Mouse (Mus musculus) hindbrain, embryonic 12.5 days (tissue): ENCODE data around the gene Uba5. TPM values are rescaled to one million over a fixed set of nuclear protein-coding genes. Genes with fewer than 3 reads are reported as not detected.

Experiments used
- ATAC-seq: fragments of 200-750 bp; cut with Nextera tagmentation; 2 replicates; pipeline ENCODE4 v1.8.0; 2017; ENCODE audit warnings: moderate TSS enrichment; ENCODE audit not compliant: low FRiP score
- H3K27ac ChIP-seq: fragments of 300-500 bp; sonication (generic); 2 replicates; pipeline ENCODE4 v1.5.1; 2016; ENCODE audit warnings: mild to moderate bottlenecking
- H3K27me3 ChIP-seq: fragments of 300-500 bp; sonication (generic); 2 replicates; pipeline ENCODE4 v1.6.1; 2016; ENCODE audit warnings: mild to moderate bottlenecking
- H3K36me3 ChIP-seq: fragments of 300-500 bp; sonication (generic); 2 replicates; pipeline ENCODE4 v1.6.1; 2016; ENCODE audit warnings: mild to moderate bottlenecking
- H3K4me1 ChIP-seq: fragments of 300-500 bp; sonication (generic); 2 replicates; pipeline ENCODE4 v1.6.1; 2016
- H3K4me2 ChIP-seq: fragments of 300-500 bp; sonication (generic); replicated peaks from 2 replicates; pipeline ENCODE4 v1.6.1; 2016; ENCODE audit warnings: mild to moderate bottlenecking
- H3K4me3 ChIP-seq: fragments of 300-500 bp; sonication (generic); 2 replicates; pipeline ENCODE4 v1.5.1; 2016; ENCODE audit warnings: mild to moderate bottlenecking
- H3K9ac ChIP-seq: fragments of 300-500 bp; sonication (generic); 2 replicates; pipeline ENCODE4 v1.6.1; 2016; ENCODE audit warnings: mild to moderate bottlenecking, moderate library complexity
- H3K9me3 ChIP-seq: fragments of 300-500 bp; sonication (generic); replicated peaks from 2 replicates; pipeline ENCODE4 v1.6.1; 2016; ENCODE audit warnings: mild to moderate bottlenecking
- WGBS: fragments of 180-500 bp; shearing (Covaris S2); methylation state at CpG from one replicate; pipeline ENCODE4 v1.1.7; 2016; 5-methylcytosine and 5-hydroxymethylcytosine counted together
- polyA plus RNA-seq: library from polyadenylated mRNA; unstranded; fragments of >200 nt; fragmentation: Nextera tagmentation; extraction: Ambion mirVana; gene quantifications from 2 replicates; pipeline ENCODE4 v1.2.1, GENCODE M21; 2016

Gene Uba5
- 69.2 and 72.4 TPM in 2 replicates for polyA plus RNA-seq

- Histone ChIP-seq H3K4me1 (peaks cover 20% of the 10 kb centered on the region), H3K4me3 (peak within 1 kb of the TSS; percentile 99), H3K27me3 (no peaks in the 10 kb centered on the region), H3K36me3 (peaks cover 26% of the 10 kb centered on the region), H3K9me3 (no peaks in the 10 kb centered on the region), H3K9ac (peak within 1 kb of the TSS; percentile 94), H3K27ac (peak within 1 kb of the TSS; percentile 55), H3K4me2 (peak within 1 kb of the TSS; percentile 85)
- 1% methylated on average over 59 of the region's 59 CpGs for WGBS
- peak; percentile 85 for ATAC-seq
Measured at GRCm38 (mm10) chr9:104062430-104063243, at the start of gene Uba5. Gene Uba5, minus strand, starts transcription at chr9:104063134.

GRCm38 (mm10) chr9:104109151-104109550, 46.2 kb upstream of the Uba5 start:
- Histone ChIP-seq H3K9me3 (no peaks in the 10 kb centered on the region), H3K4me3 (no peak overlapping the region), H3K4me1 (no peaks in the 10 kb centered on the region), H3K27ac (no peak overlapping the region), H3K27me3 (no peaks in the 10 kb centered on the region), H3K9ac (no peak overlapping the region), H3K4me2 (no peak overlapping the region), H3K36me3 (no peaks in the 10 kb centered on the region)
- WGBS, result 96% methylated on average over 5 of the region's 5 CpGs
- no peak for ATAC-seq

- Histone ChIP-seq H3K9me3 (no peaks in the 10 kb centered on the region), H3K36me3 (no peaks in the 10 kb centered on the region), H3K9ac (no peak overlapping the region), H3K4me2 (no peak overlapping the region), H3K4me3 (no peak overlapping the region), H3K27ac (no peak overlapping the region), H3K27me3 (no peaks in the 10 kb centered on the region), H3K4me1 (no peaks in the 10 kb centered on the region)
- ATAC-seq, result no peak
- WGBS, result 71% methylated on average over 2 of the region's 2 CpGs
Measured at GRCm38 (mm10) chr9:104108571-104109143, 45.7 kb upstream of the Uba5 start.

GRCm38 (mm10) chr9:104107482-104107881, 44.5 kb upstream of the Uba5 start:
- WGBS, result 78% methylated on average over 6 of the region's 6 CpGs
- Histone ChIP-seq H3K9me3 (no peaks in the 10 kb centered on the region), H3K4me2 (no peak overlapping the region), H3K36me3 (no peaks in the 10 kb centered on the region), H3K9ac (no peak overlapping the region), H3K27me3 (no peaks in the 10 kb centered on the region), H3K4me3 (no peak overlapping the region), H3K27ac (no peak overlapping the region), H3K4me1 (no peaks in the 10 kb centered on the region)
- ATAC-seq, result no peak

GRCm38 (mm10) chr9:104106930-104107329, 44.0 kb upstream of the Uba5 start:
- no peak for ATAC-seq
- Histone ChIP-seq H3K4me2 (no peak overlapping the region), H3K27ac (no peak overlapping the region), H3K9me3 (no peaks in the 10 kb centered on the region), H3K27me3 (no peaks in the 10 kb centered on the region), H3K4me3 (no peak overlapping the region), H3K9ac (no peak overlapping the region), H3K4me1 (no peaks in the 10 kb centered on the region), H3K36me3 (no peaks in the 10 kb centered on the region)
- WGBS, result 81% methylated on average over 9 of the region's 9 CpGs

- H3K9ac ChIP-seq, result no peak overlapping the region
- no peaks in the 10 kb centered on the region for H3K27me3 ChIP-seq
- H3K9me3 ChIP-seq, result no peaks in the 10 kb centered on the region
- H3K4me1 ChIP-seq, result no peaks in the 10 kb centered on the region
- WGBS, result 86% methylated on average over 2 of the region's 2 CpGs
- H3K4me2 ChIP-seq, result no peak overlapping the region
- no peak overlapping the region for H3K27ac ChIP-seq
- no peak for ATAC-seq
- no peaks in the 10 kb centered on the region for H3K36me3 ChIP-seq
- no peak overlapping the region for H3K4me3 ChIP-seq
Measured at GRCm38 (mm10) chr9:104104986-104105385, 42.1 kb upstream of the Uba5 start.

GRCm38 (mm10) chr9:104102901-104103300, 40.0 kb upstream of the Uba5 start:
- Histone ChIP-seq H3K4me2 (no peak overlapping the region), H3K4me3 (no peak overlapping the region), H3K27ac (no peak overlapping the region), H3K27me3 (no peaks in the 10 kb centered on the region), H3K9ac (no peak overlapping the region), H3K9me3 (no peaks in the 10 kb centered on the region), H3K4me1 (no peaks in the 10 kb centered on the region), H3K36me3 (no peaks in the 10 kb centered on the region)
- no peak for ATAC-seq
- 30% methylated on average over 2 of the region's 2 CpGs for WGBS

GRCm38 (mm10) chr9:104102301-104102700, 39.4 kb upstream of the Uba5 start:
- H3K9me3 ChIP-seq, result no peaks in the 10 kb centered on the region
- H3K4me2 ChIP-seq, result no peak overlapping the region
- H3K4me1 ChIP-seq, result no peaks in the 10 kb centered on the region
- no peak overlapping the region for H3K4me3 ChIP-seq
- no peak for ATAC-seq
- WGBS, result 33% methylated on average over 6 of the region's 6 CpGs
- no peaks in the 10 kb centered on the region for H3K36me3 ChIP-seq
- no peaks in the 10 kb centered on the region for H3K27me3 ChIP-seq
- no peak overlapping the region for H3K9ac ChIP-seq
- H3K27ac ChIP-seq, result no peak overlapping the region

GRCm38 (mm10) chr9:104101458-104101857, 38.5 kb upstream of the Uba5 start:
- H3K4me2 ChIP-seq, result no peak overlapping the region
- ATAC-seq, result no peak
- H3K27me3 ChIP-seq, result no peaks in the 10 kb centered on the region
- no peaks in the 10 kb centered on the region for H3K9me3 ChIP-seq
- WGBS, result 36% methylated on average over 3 of the region's 3 CpGs
- H3K27ac ChIP-seq, result no peak overlapping the region
- H3K36me3 ChIP-seq, result no peaks in the 10 kb centered on the region
- H3K4me3 ChIP-seq, result no peak overlapping the region
- no peak overlapping the region for H3K9ac ChIP-seq
- H3K4me1 ChIP-seq, result no peaks in the 10 kb centered on the region

GRCm38 (mm10) chr9:104100822-104101221, 37.9 kb upstream of the Uba5 start:
- Histone ChIP-seq H3K9me3 (no peaks in the 10 kb centered on the region), H3K36me3 (no peaks in the 10 kb centered on the region), H3K27me3 (no peaks in the 10 kb centered on the region), H3K4me2 (no peak overlapping the region), H3K27ac (no peak overlapping the region), H3K4me3 (no peak overlapping the region), H3K9ac (no peak overlapping the region), H3K4me1 (no peaks in the 10 kb centered on the region)
- ATAC-seq, result no peak
- WGBS, result 54% methylated on average over 7 of the region's 7 CpGs

GRCm38 (mm10) chr9:104099060-104099459, 36.1 kb upstream of the Uba5 start:
- H3K9ac ChIP-seq, result no peak overlapping the region
- ATAC-seq, result no peak
- H3K9me3 ChIP-seq, result no peaks in the 10 kb centered on the region
- no peaks in the 10 kb centered on the region for H3K36me3 ChIP-seq
- WGBS, result 93% methylated on average over 11 of the region's 11 CpGs
- no peaks in the 10 kb centered on the region for H3K4me1 ChIP-seq
- H3K27ac ChIP-seq, result no peak overlapping the region
- no peak overlapping the region for H3K4me3 ChIP-seq
- H3K4me2 ChIP-seq, result no peak overlapping the region
- H3K27me3 ChIP-seq, result no peaks in the 10 kb centered on the region

GRCm38 (mm10) chr9:104098256-104098655, 35.3 kb upstream of the Uba5 start:
- ATAC-seq, result no peak
- 82% methylated on average over 5 of the region's 5 CpGs for WGBS
- Histone ChIP-seq H3K9ac (no peak overlapping the region), H3K36me3 (no peaks in the 10 kb centered on the region), H3K4me2 (no peak overlapping the region), H3K4me3 (no peak overlapping the region), H3K4me1 (no peaks in the 10 kb centered on the region), H3K9me3 (no peaks in the 10 kb centered on the region), H3K27me3 (no peaks in the 10 kb centered on the region), H3K27ac (no peak overlapping the region)

GRCm38 (mm10) chr9:104092945-104093344, 30.0 kb upstream of the Uba5 start:
- Histone ChIP-seq H3K9ac (no peak overlapping the region), H3K4me2 (no peak overlapping the region), H3K9me3 (no peaks in the 10 kb centered on the region), H3K4me3 (no peak overlapping the region), H3K4me1 (no peaks in the 10 kb centered on the region), H3K36me3 (no peaks in the 10 kb centered on the region), H3K27ac (no peak overlapping the region), H3K27me3 (no peaks in the 10 kb centered on the region)
- 94% methylated on average over 5 of the region's 5 CpGs for WGBS
- no peak for ATAC-seq
